Mouse (Mus musculus): Measurements from ENCODE around the gene Gm47791. TPM values are rescaled to one million over a fixed set of nuclear protein-coding genes. Genes with fewer than 3 reads are reported as not detected.
A peak's percentile ranks its signal among the peaks of the same experiment; 100 is the strongest.

The Gm47791 gene
- polyA plus RNA-seq, 1 experiment from 2014 or later = not detected

DNA sequence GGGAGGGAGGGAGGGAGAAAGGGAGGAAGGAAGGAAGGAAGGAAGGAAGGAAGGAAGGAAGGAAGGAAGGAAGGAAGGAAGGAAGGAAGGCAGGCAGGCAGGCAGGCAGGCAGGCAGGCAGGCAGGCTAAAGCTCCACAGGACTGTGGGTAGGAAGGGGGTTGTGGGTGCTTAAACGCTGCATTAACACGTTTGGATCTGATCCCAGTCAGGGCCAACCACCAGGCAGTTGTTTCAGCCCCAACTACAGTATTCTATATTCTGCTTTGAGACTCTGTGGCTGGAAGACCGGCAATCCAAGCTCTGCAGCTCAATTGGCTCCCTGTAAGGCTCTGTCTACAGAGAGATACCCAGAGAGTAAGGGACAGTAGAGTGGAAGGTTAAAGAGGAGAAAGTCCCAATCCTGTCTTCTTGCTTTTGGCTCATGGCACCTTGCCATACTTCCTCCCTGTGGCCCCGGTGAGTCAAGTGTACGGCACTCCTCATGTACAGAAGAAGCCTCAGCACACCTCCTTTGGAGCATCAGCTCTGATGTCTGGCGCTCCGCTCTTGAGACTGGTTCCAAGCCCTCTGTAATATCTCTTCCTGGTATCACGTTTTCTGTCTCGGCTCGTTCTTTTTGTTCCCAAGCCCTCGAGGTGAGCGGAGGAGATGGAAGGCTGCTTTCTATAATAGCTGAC is 30.2 kb upstream of the Gm47791 start:
- H3K4me1 ChIP-seq = 0 out of 2 replicates have a peak, but pooled peaks cover 4% of the 10 kb centered on the region
- no peak for ATAC-seq (ENCODE audit: insufficient number of reproducible peaks, low FRiP score, low TSS enrichment, low read depth)
- no peak overlapping the region for H3K4me2 ChIP-seq
- H3K36me3 ChIP-seq = no peaks in the 10 kb centered on the region
- H3K9me3 ChIP-seq = no peaks in the 10 kb centered on the region
- H3K9ac ChIP-seq = no peak overlapping the region
- whole genome bisulfite sequencing = 68% methylated on average over 12 of the region's 12 CpGs
- H3K4me3 ChIP-seq = no peak overlapping the region
- no peaks in the 10 kb centered on the region for H3K27me3 ChIP-seq
- no peak overlapping the region for H3K27ac ChIP-seq

- H3K27me3 ChIP-seq = no peaks in the 10 kb centered on the region
Observed at GRCm38 (mm10) chr1:82798922-82799321, 27.9 kb upstream of the Gm47791 start.

DNA sequence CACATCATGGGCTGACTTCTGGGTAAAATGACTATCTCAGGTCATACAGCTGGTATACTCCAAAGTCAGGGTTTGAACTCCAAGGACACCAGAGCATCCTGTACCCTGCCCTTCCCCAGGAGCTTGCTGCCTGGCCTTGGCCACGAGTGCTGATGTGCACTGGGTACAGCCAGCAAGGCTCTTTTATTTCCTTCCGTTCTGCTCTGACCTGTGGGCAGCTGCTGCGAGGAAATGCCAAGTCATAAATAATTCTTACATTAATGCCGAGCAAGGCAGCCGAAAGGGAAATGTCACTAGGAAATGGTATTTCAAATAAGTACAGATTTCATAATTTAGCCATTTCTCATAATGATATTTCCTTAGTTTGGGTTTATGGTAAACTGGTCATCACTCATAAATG is 27.3 kb upstream of the Gm47791 start:
- no peaks in the 10 kb centered on the region for H3K36me3 ChIP-seq
- H3K4me2 ChIP-seq = no peak overlapping the region
- no peak overlapping the region for H3K4me3 ChIP-seq
- ATAC-seq (ENCODE audit: insufficient number of reproducible peaks, low FRiP score, low TSS enrichment, low read depth) = no peak
- H3K9me3 ChIP-seq = no peaks in the 10 kb centered on the region
- H3K27ac ChIP-seq = no peak overlapping the region
- H3K27me3 ChIP-seq = no peaks in the 10 kb centered on the region
- H3K9ac ChIP-seq = no peak overlapping the region
- 0 out of 2 replicates have a peak, but pooled peaks cover 4% of the 10 kb centered on the region for H3K4me1 ChIP-seq
- WGBS = 31% methylated on average over 5 of the region's 5 CpGs

More at GRCm38 (mm10) chr1:82798922-82799321, 27.9 kb upstream of the Gm47791 start:
- no peak overlapping the region for H3K4me2 ChIP-seq
- H3K9me3 ChIP-seq = no peaks in the 10 kb centered on the region
- no peaks in the 10 kb centered on the region for H3K36me3 ChIP-seq
- 70% methylated on average over 4 of the region's 4 CpGs for WGBS
- no peak overlapping the region for H3K4me3 ChIP-seq
- ATAC-seq (ENCODE audit: insufficient number of reproducible peaks, low FRiP score, low TSS enrichment, low read depth) = no peak
- H3K27ac ChIP-seq = no peak overlapping the region
- H3K4me1 ChIP-seq = 0 out of 2 replicates have a peak, but pooled peaks cover 4% of the 10 kb centered on the region
- no peak overlapping the region for H3K9ac ChIP-seq

DNA sequence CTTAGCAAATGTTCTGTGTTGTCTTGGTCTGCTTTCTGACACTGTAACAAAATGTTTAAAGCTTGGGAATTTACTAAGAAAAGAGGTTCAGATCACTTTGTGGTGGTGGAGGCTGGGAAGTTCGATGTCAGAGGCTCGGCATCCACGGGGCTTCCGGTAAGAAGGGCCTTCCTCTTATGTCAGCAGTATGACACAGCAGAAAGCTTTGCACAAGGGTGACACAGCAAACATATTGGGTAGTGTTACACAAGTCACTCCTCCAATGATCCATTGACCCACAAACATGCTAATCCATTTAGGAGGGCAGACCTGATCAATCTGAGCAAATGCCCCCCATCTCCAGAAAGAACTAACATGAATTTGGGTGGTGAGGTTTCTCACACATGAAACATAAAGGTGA is 26.0 kb upstream of the Gm47791 start:
- Histone ChIP-seq H3K27me3 (no peaks in the 10 kb centered on the region), H3K4me1 (0 out of 2 replicates have a peak, but pooled peaks cover 4% of the 10 kb centered on the region), H3K4me2 (no peak overlapping the region), H3K36me3 (no peaks in the 10 kb centered on the region), H3K4me3 (no peak overlapping the region), H3K9me3 (no peaks in the 10 kb centered on the region), H3K27ac (no peak overlapping the region), H3K9ac (no peak overlapping the region)
- WGBS = 93% methylated on average over 4 of the region's 4 CpGs
- no peak for ATAC-seq (ENCODE audit: insufficient number of reproducible peaks, low FRiP score, low TSS enrichment, low read depth)

GRCm38 (mm10) chr1:82795702-82796443 is 24.8 kb upstream of the Gm47791 start:
- Histone ChIP-seq H3K27ac (0 out of 2 replicates have a peak overlapping the region, but pooled peaks have one; percentile 27), H3K4me3 (no peak overlapping the region), H3K27me3 (no peaks in the 10 kb centered on the region), H3K9ac (no peak overlapping the region), H3K4me1 (no peaks in the 10 kb centered on the region), H3K4me2 (no peak overlapping the region), H3K9me3 (no peaks in the 10 kb centered on the region), H3K36me3 (no peaks in the 10 kb centered on the region)
- no peak for ATAC-seq (ENCODE audit: insufficient number of reproducible peaks, low FRiP score, low TSS enrichment, low read depth)
- 54% methylated on average over 18 of the region's 18 CpGs for WGBS

GRCm38 (mm10) chr1:82795211-82795610 is 24.2 kb upstream of the Gm47791 start:
- no peaks in the 10 kb centered on the region for H3K9me3 ChIP-seq
- no peaks in the 10 kb centered on the region for H3K27me3 ChIP-seq
- H3K36me3 ChIP-seq = no peaks in the 10 kb centered on the region
- H3K4me2 ChIP-seq = no peak overlapping the region
- no peaks in the 10 kb centered on the region for H3K4me1 ChIP-seq
- H3K9ac ChIP-seq = no peak overlapping the region
- no peak overlapping the region for H3K4me3 ChIP-seq
- 65% methylated on average over 2 of the region's 2 CpGs for WGBS
- no peak for ATAC-seq (ENCODE audit: insufficient number of reproducible peaks, low FRiP score, low TSS enrichment, low read depth)
- no peak overlapping the region for H3K27ac ChIP-seq

DNA sequence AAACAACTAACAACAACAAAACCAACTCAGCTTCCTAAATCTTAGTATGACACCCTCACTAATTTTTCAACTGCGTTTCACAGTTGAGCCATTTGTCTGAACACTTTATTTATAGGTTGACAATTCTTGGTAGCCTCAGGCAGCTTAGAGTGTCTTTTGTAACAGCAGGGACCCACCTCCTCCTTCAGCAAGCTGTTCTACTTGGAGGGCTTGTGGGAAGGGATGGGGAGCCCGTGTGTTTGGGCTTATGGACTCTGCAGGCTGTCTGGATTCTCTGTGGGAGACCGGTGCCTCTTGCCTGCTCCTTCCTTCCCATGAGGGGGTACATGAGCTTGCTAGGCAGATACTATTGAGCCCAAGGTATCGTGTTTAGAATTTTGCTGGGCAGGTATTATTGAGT is 22.9 kb upstream of the Gm47791 start:
- ATAC-seq (ENCODE audit: insufficient number of reproducible peaks, low FRiP score, low TSS enrichment, low read depth) = no peak
- Histone ChIP-seq H3K9ac (no peak overlapping the region), H3K4me3 (no peak overlapping the region), H3K4me2 (no peak overlapping the region), H3K27ac (no peak overlapping the region), H3K9me3 (no peaks in the 10 kb centered on the region), H3K27me3 (no peaks in the 10 kb centered on the region), H3K4me1 (no peaks in the 10 kb centered on the region), H3K36me3 (no peaks in the 10 kb centered on the region)
- WGBS = 58% methylated on average over 4 of the region's 4 CpGs

DNA sequence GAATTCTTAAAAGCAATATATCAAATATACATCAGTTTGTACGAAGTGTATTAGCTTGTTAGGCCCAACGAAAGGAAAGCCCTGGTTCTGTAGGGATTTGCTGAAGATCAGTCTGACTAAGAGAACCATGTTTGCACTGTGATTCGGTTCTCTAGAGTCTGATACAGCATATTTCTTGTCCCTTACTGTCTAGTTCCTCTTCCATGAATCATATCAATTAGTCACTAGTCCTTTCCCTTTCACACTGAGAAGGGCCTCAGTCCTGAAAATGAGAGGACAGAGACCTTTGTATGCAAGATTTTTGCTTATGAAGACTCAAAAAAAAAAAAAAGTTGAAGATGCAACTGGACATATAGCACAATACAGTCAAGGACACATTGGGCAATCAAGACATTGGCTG is 22.1 kb upstream of the Gm47791 start:
- 84% methylated on average over 3 of the region's 3 CpGs for WGBS
- Histone ChIP-seq H3K4me3 (no peak overlapping the region), H3K27ac (no peak overlapping the region), H3K27me3 (no peaks in the 10 kb centered on the region), H3K9ac (no peak overlapping the region), H3K9me3 (no peaks in the 10 kb centered on the region), H3K4me1 (0 out of 2 replicates have a peak, but pooled peaks cover 2% of the 10 kb centered on the region), H3K4me2 (no peak overlapping the region), H3K36me3 (no peaks in the 10 kb centered on the region)
- no peak for ATAC-seq (ENCODE audit: insufficient number of reproducible peaks, low FRiP score, low TSS enrichment, low read depth)

DNA sequence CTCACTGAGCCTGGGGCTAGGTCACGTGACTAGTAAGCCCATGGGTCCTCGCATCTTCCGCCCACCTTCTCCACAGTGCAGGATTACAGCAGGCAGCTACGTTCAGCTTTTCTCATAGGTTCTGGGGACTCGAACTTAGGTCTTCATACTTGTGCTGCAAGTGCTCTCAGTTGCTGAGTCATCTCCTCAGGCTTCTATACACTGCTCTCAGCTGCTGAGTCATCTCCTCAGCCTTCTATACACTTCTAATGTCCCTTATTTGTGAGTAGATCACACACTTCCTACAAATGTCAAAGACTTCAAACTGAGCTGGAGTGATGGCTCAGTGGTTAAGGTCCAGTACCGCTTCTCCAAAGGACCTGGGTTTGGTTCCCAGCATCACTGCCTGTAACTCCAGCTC is 21.2 kb upstream of the Gm47791 start:
- H3K9me3 ChIP-seq = no peaks in the 10 kb centered on the region
- no peak overlapping the region for H3K9ac ChIP-seq
- H3K27ac ChIP-seq = no peak overlapping the region
- H3K4me2 ChIP-seq = no peak overlapping the region
- H3K4me1 ChIP-seq = peaks cover 7% of the 10 kb centered on the region
- no peak overlapping the region for H3K4me3 ChIP-seq
- H3K27me3 ChIP-seq = no peaks in the 10 kb centered on the region
- 93% methylated on average over 6 of the region's 6 CpGs for WGBS
- no peak for ATAC-seq (ENCODE audit: insufficient number of reproducible peaks, low FRiP score, low TSS enrichment, low read depth)
- no peaks in the 10 kb centered on the region for H3K36me3 ChIP-seq

DNA sequence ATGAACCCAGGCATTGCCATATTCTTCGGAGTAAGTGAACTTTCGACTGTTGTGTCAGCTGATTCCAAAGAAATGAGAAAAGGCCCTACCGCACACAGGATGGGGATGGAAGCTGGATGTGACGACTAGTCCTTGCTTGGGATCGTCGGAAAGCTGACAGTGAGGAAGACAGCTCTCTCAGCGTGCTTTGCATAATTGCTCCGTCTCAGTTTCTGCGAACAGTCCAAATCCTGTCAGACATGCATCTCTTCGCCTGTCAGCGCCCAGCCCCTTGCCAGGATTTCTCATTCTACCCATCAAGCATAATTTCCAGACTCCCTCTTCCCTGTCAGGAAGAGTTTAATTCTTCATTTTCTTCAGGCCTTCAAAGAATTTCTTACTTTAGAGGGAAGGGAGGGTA is 20.1 kb upstream of the Gm47791 start:
- Histone ChIP-seq H3K4me2 (no peak overlapping the region), H3K9me3 (no peaks in the 10 kb centered on the region), H3K27me3 (no peaks in the 10 kb centered on the region), H3K4me1 (peaks cover 7% of the 10 kb centered on the region), H3K9ac (no peak overlapping the region), H3K36me3 (no peaks in the 10 kb centered on the region), H3K27ac (no peak overlapping the region), H3K4me3 (no peak overlapping the region)
- ATAC-seq (ENCODE audit: insufficient number of reproducible peaks, low FRiP score, low TSS enrichment, low read depth) = no peak
- WGBS = 78% methylated on average over 11 of the region's 11 CpGs

DNA sequence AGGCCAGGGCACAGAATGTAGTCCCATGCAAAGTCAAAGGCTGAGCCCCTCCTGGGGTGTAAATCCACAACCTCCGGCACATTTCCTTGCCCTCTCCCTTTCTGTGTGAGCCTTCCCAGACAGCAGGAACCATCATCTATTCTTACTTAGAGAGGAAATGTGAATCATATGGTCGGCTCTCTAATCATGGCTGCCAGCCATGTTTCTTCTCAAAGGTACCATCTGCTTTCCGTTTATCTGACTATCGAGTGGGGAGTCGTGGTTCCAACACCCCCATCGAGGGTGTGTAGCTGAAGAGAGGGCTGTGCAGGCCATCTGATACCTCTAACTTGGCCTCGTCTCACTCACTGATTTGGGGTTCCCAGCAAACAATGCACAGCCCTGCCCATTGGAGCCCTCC is 17.0 kb upstream of the Gm47791 start:
- no peak for ATAC-seq (ENCODE audit: insufficient number of reproducible peaks, low FRiP score, low TSS enrichment, low read depth)
- Histone ChIP-seq H3K4me2 (no peak overlapping the region), H3K36me3 (no peaks in the 10 kb centered on the region), H3K27ac (no peak overlapping the region), H3K9me3 (no peaks in the 10 kb centered on the region), H3K27me3 (no peaks in the 10 kb centered on the region), H3K4me3 (no peak overlapping the region), H3K4me1 (peaks cover 12% of the 10 kb centered on the region), H3K9ac (no peak overlapping the region)
- WGBS = 49% methylated on average over 7 of the region's 7 CpGs

DNA sequence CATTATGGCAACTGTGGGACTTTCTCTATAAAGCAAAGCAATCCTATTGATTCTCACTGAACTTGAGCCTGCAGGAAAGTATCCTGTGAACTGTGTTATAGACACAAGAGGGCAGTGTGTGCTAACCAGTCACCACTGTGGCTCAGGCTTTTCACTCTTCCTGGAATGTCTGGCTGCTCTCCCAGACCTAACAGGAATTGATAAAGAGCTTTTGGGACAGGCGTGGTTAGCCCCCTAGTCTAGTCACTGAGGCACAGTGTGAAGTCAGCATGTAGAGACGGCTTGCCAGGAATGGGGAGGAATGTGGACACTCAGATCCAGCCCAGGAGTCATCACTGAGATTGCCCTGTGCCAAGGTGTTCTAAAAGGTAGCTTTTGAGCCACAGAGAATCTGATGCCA is 16.4 kb upstream of the Gm47791 start:
- H3K4me1 ChIP-seq = peaks cover 12% of the 10 kb centered on the region
- H3K4me2 ChIP-seq = no peak overlapping the region
- ATAC-seq (ENCODE audit: insufficient number of reproducible peaks, low FRiP score, low TSS enrichment, low read depth) = peak; percentile 70; the same call in 1 of the 2 replicates
- H3K36me3 ChIP-seq = no peaks in the 10 kb centered on the region
- H3K4me3 ChIP-seq = no peak overlapping the region
- no peak overlapping the region for H3K9ac ChIP-seq
- H3K9me3 ChIP-seq = no peaks in the 10 kb centered on the region
- 0% methylated on average over 2 of the region's 2 CpGs for WGBS
- no peak overlapping the region for H3K27ac ChIP-seq
- H3K27me3 ChIP-seq = no peaks in the 10 kb centered on the region

Measured in limb, embryonic 15.5 days (tissue).